Mouse (Mus musculus) bone marrow macrophage, adult 2 months (primary cell): Measurements from ENCODE around the gene Fzd2.

Experiments
- CTCF ChIP-seq: IDR thresholded peaks from 2 replicates; pipeline ENCODE4 v1.5.1; 2012; ENCODE audit warnings: low read depth, mild to moderate bottlenecking, low read length, moderate library complexity
- POLR2A ChIP-seq: IDR thresholded peaks from 2 replicates; pipeline ENCODE4 v1.6.1; 2012; ENCODE audit warnings: mild to moderate bottlenecking, low read depth, low read length, borderline replicate concordance

GRCm38 (mm10) chr11:102651381-102651780, 47.2 kb downstream of the Fzd2 start:
- TF ChIP-seq CTCF (peak; percentile 95), POLR2A (no peak)
